Mouse (Mus musculus) urinary bladder, adult 2 months (tissue): ENCODE data around the gene Cdc37l1. TPM values are rescaled to one million over a fixed set of nuclear protein-coding genes. Genes with fewer than 3 reads are reported as not detected.
A peak's percentile ranks its signal among the peaks of the same experiment; 100 is the strongest.

ENCODE experiments used
- DNase-seq: peaks from one replicate; pipeline ENCODE4 v3.0.0; 2022; ENCODE audit warnings: low spot score
- polyA plus RNA-seq: library from polyadenylated mRNA; depleted of rRNA; stranded (reverse); fragments of >200 nt; gene quantifications from 2 replicates; pipeline ENCODE4 v1.2.3, GENCODE M21; 2012

Gene Cdc37l1
- polyA plus RNA-seq, 1 experiment, result 40.1 TPM

- no peak for DNase-seq
Measured at GRCm38 (mm10) chr19:29008069-29008706, 18.0 kb downstream of the Cdc37l1 start.

GRCm38 (mm10) chr19:29009046-29009445 lies 18.9 kb downstream of the Cdc37l1 start:
- no peak for DNase-seq

GRCm38 (mm10) chr19:29011355-29011990 lies 21.3 kb downstream of the Cdc37l1 start:
- no peak for DNase-seq

DNA sequence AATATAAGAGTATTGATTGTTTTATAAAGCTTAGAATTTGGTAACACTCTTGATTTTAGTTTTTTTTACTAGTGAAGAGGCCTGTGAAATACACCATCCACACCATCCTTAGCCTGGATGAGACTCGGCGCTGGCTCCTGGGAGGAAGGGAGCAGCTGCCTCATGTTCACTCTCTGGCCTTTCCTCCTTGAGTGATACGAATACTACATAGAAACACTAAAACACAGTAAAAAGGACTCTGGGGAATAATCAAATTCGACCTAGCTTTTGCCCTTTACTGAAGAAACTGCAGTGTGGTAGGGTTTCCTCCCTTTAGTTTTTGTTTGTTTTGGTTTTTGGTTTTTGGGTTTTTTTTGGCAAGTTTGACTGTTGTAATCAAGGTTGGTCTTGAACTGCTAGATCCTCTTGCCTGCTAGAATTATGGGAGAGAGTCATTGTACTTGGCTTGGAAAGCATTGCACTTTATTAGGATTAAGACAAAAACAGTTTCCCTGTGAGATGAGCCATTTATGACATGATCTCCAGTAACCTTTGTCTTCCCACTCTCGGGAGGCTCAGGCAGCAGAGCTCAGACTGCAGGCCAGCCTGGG lies 24.4 kb downstream of the Cdc37l1 start:
- DNase-seq, result no peak

- no peak for DNase-seq
Measured at GRCm38 (mm10) chr19:29015410-29016203, 25.5 kb downstream of the Cdc37l1 start.

- no peak for DNase-seq
Measured at GRCm38 (mm10) chr19:29016204-29016765, 26.1 kb downstream of the Cdc37l1 start.

DNA sequence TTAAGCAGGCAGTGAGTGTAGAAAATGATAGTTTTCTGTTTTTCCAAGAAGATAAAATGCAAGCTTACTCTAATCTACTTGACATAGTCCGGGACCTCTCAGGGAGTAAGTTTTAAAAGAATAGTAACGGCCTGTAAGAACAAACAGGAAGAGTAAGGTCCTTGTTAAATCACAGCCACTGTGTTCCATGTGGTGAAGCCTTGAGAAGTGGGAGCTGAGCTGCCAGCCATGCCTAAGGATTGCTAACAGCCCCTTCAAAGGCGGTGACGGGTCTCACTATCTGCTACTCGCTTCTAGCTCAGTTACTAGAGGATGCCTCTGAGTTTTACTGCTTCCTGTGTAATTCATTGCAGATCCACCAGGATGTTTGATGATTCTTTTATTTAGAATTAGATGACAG lies 26.6 kb downstream of the Cdc37l1 start:
- DNase-seq, result no peak

GRCm38 (mm10) chr19:29019647-29020046 lies 29.5 kb downstream of the Cdc37l1 start:
- no peak for DNase-seq

- DNase-seq, result peak; percentile 9
Measured at GRCm38 (mm10) chr19:29021754-29022345, 31.7 kb downstream of the Cdc37l1 start.

DNA sequence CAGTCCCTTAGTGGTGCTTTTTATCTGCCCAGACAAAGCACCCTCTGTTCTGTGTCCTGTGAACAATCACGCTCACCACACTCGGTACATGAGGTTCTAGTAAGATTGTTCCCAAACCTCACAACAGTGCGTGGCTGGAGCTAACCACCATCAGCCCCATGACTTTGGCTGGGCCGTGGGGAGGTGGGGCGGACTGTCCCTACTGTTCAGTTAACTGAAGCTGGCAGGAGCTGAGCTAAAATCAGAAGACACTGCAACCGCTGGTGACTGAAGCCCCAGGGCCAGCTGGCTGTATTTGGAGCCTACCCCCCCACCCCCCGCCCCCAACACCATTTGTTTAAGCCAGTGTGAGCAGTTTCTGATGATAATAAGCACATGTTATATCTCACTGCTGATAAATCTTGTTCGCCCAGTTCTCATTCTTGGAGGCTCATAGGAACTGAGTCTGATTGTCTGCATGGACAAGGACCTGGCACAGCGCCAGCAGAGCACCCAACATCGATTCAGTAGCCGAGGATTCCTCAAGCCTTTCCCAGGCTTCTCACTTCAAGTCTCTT lies 34.3 kb downstream of the Cdc37l1 start:
- DNase-seq, result no peak

DNA sequence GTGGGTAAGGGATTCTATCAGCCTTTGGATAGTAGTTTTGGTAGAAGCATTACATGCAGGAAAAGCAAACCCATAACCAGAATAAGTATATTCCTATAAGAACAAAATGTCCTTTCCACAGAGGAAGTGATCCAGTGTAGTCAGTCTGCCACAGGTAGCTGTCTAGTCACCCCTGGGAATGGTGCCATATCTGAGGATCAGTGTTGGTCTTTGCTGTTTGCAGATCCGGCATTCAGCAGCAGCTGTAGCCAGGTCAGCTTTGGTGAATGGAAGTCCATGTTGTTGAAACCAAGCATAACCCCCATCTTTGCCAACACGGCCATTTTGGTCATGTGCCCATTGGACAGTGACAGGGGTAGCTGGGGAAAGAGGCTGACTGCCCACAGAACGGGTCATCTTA lies 41.6 kb downstream of the Cdc37l1 start:
- DNase-seq, result no peak

GRCm38 (mm10) chr19:29032662-29033061 lies 42.5 kb downstream of the Cdc37l1 start:
- DNase-seq, result no peak

DNA sequence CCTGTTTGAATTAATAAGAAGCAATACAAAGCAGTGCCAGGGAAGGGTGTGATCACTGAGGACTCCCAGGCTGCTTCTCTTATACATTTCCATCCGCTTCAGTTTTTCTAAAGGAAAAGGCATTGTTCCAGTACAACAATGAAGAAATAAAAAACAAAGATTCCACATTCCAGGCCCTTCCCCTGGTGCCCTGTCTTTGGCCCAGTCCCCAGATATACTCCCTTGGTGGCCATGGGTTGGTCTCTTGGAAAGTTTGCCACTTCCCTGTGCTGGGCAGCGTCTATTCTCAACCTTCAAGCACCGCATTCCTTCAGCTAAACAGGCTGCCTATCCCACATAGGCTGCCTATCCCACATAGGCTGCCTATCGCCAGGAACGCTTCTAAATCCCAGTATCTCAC lies 46.9 kb downstream of the Cdc37l1 start:
- no peak for DNase-seq

DNA sequence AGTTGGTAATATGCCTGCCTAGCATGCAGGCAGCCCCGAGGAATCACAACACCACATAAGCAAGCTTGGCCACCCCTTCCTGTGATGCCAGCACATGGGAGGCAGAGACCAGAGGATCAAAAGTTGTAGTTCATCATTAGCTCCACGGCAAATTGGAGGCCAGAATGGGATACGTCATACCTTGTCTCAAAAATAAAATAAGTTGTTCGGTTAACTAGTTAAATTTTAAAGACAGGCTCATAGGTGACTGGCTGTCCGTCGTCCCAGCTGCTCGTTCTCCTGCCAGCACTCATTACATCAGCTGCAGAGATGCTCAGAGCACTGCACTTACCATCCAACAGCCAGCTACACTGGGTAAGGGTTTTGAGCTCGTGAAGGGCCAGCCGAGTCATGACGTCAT lies 47.4 kb downstream of the Cdc37l1 start:
- no peak for DNase-seq

DNA sequence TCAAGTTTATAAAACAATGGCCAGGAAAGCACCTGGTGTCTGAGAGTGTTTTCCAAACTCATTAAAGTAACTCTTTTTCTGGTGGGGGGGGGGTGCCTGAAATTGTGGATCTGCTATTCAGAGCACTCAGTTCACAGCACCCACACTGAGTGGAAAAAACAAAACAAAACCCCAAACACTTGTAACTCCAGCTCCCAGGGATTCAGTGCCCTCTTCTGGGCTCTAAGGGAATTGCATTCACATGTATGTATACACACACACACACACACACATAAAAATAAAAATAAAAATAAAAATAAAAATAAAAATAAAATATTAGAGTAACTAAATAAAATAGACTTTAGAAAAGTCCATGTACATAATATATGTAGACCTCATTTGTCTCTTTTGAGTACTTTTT lies 49.2 kb downstream of the Cdc37l1 start:
- no peak for DNase-seq

- no peak for DNase-seq
Measured at GRCm38 (mm10) chr19:29040206-29040605, 50.1 kb downstream of the Cdc37l1 start.

- DNase-seq, result no peak
Measured at GRCm38 (mm10) chr19:29042143-29042542, 52.0 kb downstream of the Cdc37l1 start.

GRCm38 (mm10) chr19:29042647-29043046 lies 52.5 kb downstream of the Cdc37l1 start:
- DNase-seq, result no peak

DNA sequence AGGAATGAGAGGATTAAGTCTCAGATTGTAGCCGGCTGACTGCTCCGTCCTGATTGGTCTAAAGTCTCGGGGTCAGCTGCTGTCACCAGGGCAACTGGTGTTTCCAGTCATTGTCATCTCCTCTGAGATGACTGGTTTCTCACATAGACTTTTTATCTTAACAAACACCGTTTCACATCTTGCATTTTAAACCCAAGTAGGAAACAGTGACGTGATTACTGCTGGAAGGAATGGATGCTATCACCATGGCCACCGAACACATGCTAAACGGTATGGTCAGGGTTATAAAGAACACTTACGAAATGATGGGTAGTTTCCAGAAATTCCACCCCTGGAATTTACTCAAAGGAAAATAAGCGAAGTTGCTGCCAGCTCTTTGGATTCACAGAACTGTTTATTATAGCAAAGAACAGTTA lies 54.2 kb downstream of the Cdc37l1 start:
- no peak for DNase-seq

- DNase-seq, result no peak
Measured at GRCm38 (mm10) chr19:29045369-29045768, 55.2 kb downstream of the Cdc37l1 start.

GRCm38 (mm10) chr19:29045956-29046650 lies 56.0 kb downstream of the Cdc37l1 start:
- no peak for DNase-seq
